Mouse (Mus musculus) large intestine, adult 2 months (tissue): Measurements from ENCODE around the gene Them5. TPM values are rescaled to one million over a fixed set of nuclear protein-coding genes. Genes with fewer than 3 reads are reported as not detected.

ENCODE experiments used
- DNase-seq: peaks from one replicate; pipeline ENCODE4 v3.0.0-alpha.2; 2012; ENCODE audit warnings: low read depth, low spot score
- WGBS: fragments of 180-500 bp; shearing (Covaris S2); methylation state at CpG from one replicate; pipeline ENCODE4 v1.1.7; 2018; 5-methylcytosine and 5-hydroxymethylcytosine counted together
- polyA plus RNA-seq: library from polyadenylated mRNA; depleted of rRNA; stranded (reverse); fragments of >200 nt; gene quantifications from 2 replicates; pipeline ENCODE4 v1.2.3, GENCODE M21; 2012; rRNA removed

Gene Them5
- polyA plus RNA-seq, 1 experiment: not detected

GRCm38 (mm10) chr3:94396851-94397250, 55.0 kb downstream of the Them5 start:
- DNase-seq: no peak
- WGBS: 80% methylated on average over 4 of the region's 4 CpGs

Other genes with a start within 250 kb of the Them5 start
- not detected in 2 replicates for gene Gm10696, start 163.9 kb upstream of the Them5 start, polyA plus RNA-seq
- not detected in 2 replicates for gene Gm5286, start 145.4 kb upstream of the Them5 start, polyA plus RNA-seq
- not detected in 2 replicates for gene Gm4778, start 78.1 kb upstream of the Them5 start, polyA plus RNA-seq
- gene Them4, start 32.0 kb upstream of the Them5 start, polyA plus RNA-seq: 2.3 and 3.4 TPM in 2 replicates
- gene C2cd4d, start 20.3 kb downstream of the Them5 start, polyA plus RNA-seq: 0.25 and 0.31 TPM in 2 replicates
- 22.8 and 33.7 TPM in 2 replicates for gene Rorc, start 30.7 kb downstream of the Them5 start, polyA plus RNA-seq
- 0.41 and 0.43 TPM in 2 replicates for gene Lingo4, start 56.4 kb downstream of the Them5 start, polyA plus RNA-seq
- gene Tdrkh, start 71.2 kb downstream of the Them5 start, polyA plus RNA-seq: 0.12 and 0.23 TPM in 2 replicates
- gene Mrpl9, start 101.2 kb downstream of the Them5 start, polyA plus RNA-seq: 33.9 and 37.9 TPM in 2 replicates
- gene Oaz3, start 101.8 kb downstream of the Them5 start, polyA plus RNA-seq: 0.31 TPM in 1 of 2 replicates, not detected in the other
- 6.4 and 8.6 TPM in 2 replicates for gene Celf3, start 136.2 kb downstream of the Them5 start, polyA plus RNA-seq
- gene Riiad1, start 138.2 kb downstream of the Them5 start, polyA plus RNA-seq: 0.36 and 0.86 TPM in 2 replicates
- 5.5 and 6.7 TPM in 2 replicates for gene Snx27, start 240.6 kb downstream of the Them5 start, polyA plus RNA-seq